Mouse (Mus musculus) cerebellum, adult 2 months (tissue): ENCODE results near the gene Pprc1.

Source experiments
- CTCF ChIP-seq: fragments of 200-500 bp; IDR thresholded peaks from 2 replicates; pipeline ENCODE4 v1.5.1; 2011; ENCODE audit warnings: low read depth, mild to moderate bottlenecking, control low read depth, low read length, moderate library complexity, borderline replicate concordance; ENCODE audit not compliant: insufficient read depth
- POLR2A ChIP-seq: fragments of 200-500 bp; IDR thresholded peaks from 2 replicates; pipeline ENCODE4 v1.6.1; 2011; ENCODE audit warnings: low read length, control low read depth, borderline replicate concordance; ENCODE audit not compliant: insufficient read depth

GRCm38 (mm10) chr19:46087871-46088270 lies 43.2 kb downstream of the Pprc1 start:
- TF ChIP-seq POLR2A (no peak), CTCF (no peak)
